In the genomic region with DNA sequence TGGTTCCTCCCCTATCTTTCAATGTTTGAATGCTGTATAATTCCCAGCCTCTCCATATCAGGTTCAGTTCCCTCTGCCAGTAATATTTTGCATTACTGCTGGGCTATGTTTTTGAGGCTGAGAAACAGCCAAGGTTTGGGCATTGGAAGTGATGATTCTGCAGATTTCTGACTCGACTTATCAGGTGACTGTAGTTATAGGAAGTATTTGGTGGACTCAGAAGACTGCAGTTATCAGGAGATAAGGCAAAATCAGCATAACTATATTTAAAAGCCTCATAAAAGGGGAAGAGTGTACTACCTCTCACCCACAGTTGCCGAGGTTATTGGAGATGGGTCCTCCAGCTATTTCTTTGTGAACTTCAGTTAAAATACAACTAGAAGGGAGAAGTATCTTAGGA, we compare ENCODE assay signal across 27 mouse cellular contexts. TPM values are rescaled to one million over a fixed set of nuclear protein-coding genes. Genes with fewer than 3 reads are reported as not detected.
DNase-seq lines count a peak whose midpoint lies in the region; ATAC-seq and TF ChIP-seq lines count a peak whose summit lies in the region.
"Had no signal": no experiment of that assay in that cellular context is flagged by ENCODE, and none has a peak within 500 bp of the region (broad histone marks: within the 10 kb centered on the region; RNA-seq: fewer than 3 reads in every experiment).

No protein-coding gene starts in this region.

- peaks cover 4 to 6% of the 10 kb centered on the region in 2 experiments for H3K27me3 ChIP-seq in MEL (ENCODE audit: control insufficient read depth in 1 of 2, insufficient read depth in 2 of 2, low read length in 2 of 2)
- H3K27me3 ChIP-seq: embryonic facial prominence, embryonic 12.5 days; forebrain, embryonic 13.5 days; forebrain, embryonic 15.5 days; Patski had no signal

- no peaks in the 10 kb centered on the region for H3K9me3 ChIP-seq in MEL (replicated peaks; ENCODE audit: insufficient read depth, low read length)
- H3K9me3 ChIP-seq: embryonic facial prominence, embryonic 10.5 days; embryonic facial prominence, embryonic 12.5 days; forebrain, embryonic 13.5 days; forebrain, embryonic 15.5 days had no signal

- H3K4me1 ChIP-seq in MEL (ENCODE audit: control insufficient read depth in 1 of 2, insufficient read depth in 2 of 2, low read length in 2 of 2) = peaks cover 9 to 10% of the 10 kb centered on the region in 2 experiments
- H3K4me1 ChIP-seq in bone marrow macrophage, adult 2 months (ENCODE audit: control insufficient read depth, insufficient read depth, low read length) = peaks cover 9% of the 10 kb centered on the region
- H3K4me1 ChIP-seq in lung, adult 2 months (ENCODE audit: control insufficient read depth, insufficient read depth, low read length) = no peaks in the 10 kb centered on the region
- H3K4me1 ChIP-seq: embryonic facial prominence, embryonic 10.5 days; embryonic facial prominence, embryonic 12.5 days; forebrain, embryonic 13.5 days; forebrain, embryonic 15.5 days had no signal

- TF ChIP-seq CTCF in MEL (IDR thresholded peaks at IDR 0.05 in 2 of 3, conservative IDR thresholded peaks at IDR 0.05 in 1 of 3; ENCODE audit: control insufficient read depth in 1 of 3, insufficient read depth in 1 of 3, low read depth in 2 of 3, low read length in 3 of 3, poor library complexity in 1 of 3, severe bottlenecking in 1 of 3) = no peak
- TF ChIP-seq CTCF in bone marrow macrophage, adult 2 months (IDR thresholded peaks at IDR 0.05; ENCODE audit: low read depth, low read length) = no peak
- no peak for TF ChIP-seq CTCF in lung, adult 2 months (IDR thresholded peaks at IDR 0.05; ENCODE audit: insufficient read depth, low read length)

- ATAC-seq in hematopoietic stem cell, adult 5-6 weeks (replicated peaks in 1 of 2; ENCODE audit: insufficient read depth in 1 of 2, low FRiP score in 2 of 2, low TSS enrichment in 1 of 2, low read depth in 1 of 2, poor library complexity in 2 of 2, severe bottlenecking in 2 of 2) = peak; percentile 29 to 56; a peak in 3 of 4 replicates
- ATAC-seq: activated CD4-positive, CD25-positive, alpha-beta regulatory T cell, adult 4 months; forebrain, embryonic 13.5 days; forebrain, embryonic 15.5 days; forebrain, postnatal 0 days; Patski had no signal

- DNase-seq in 416B (ENCODE audit: low read depth) = peak; percentile 8
- peak; percentile 75 for DNase-seq in MEL (ENCODE audit: low read depth, low spot score)
- no peak for DNase-seq in kidney, postnatal 4 days
- no peak for DNase-seq in ovary, postnatal 14 days (ENCODE audit: low spot score)
- DNase-seq in lung, adult 2 months = no peak
- DNase-seq in gastrocnemius, postnatal 36 days = no peak
- DNase-seq: adrenal gland, adult 8-10 months; adrenal gland, postnatal 14 days; adrenal gland, postnatal 36 days; cerebellum, adult 11 months; cerebellum, adult 18-20 months; cerebellum, adult 8-10 months; cerebellum, adult 9-11 months; cerebellum, postnatal 14 days; cerebellum, postnatal 36 days; forebrain, postnatal 0 days had no signal

- no peaks in the 10 kb centered on the region for H3K79me2 ChIP-seq in MEL (ENCODE audit: control insufficient read depth, insufficient read depth, low read length, poor library complexity)

- no peak overlapping the region for H3K27ac ChIP-seq in MEL (ENCODE audit: control insufficient read depth, low read depth, low read length)
- peak overlapping the region; percentile 9; the same call in 1 of the 2 replicates for H3K27ac ChIP-seq in bone marrow macrophage, adult 2 months (ENCODE audit: insufficient read depth, low read depth, low read length)
- H3K27ac ChIP-seq: embryonic facial prominence, embryonic 10.5 days; embryonic facial prominence, embryonic 12.5 days; forebrain, embryonic 13.5 days; forebrain, embryonic 15.5 days had no signal

- TF ChIP-seq POLR2A in MEL (IDR thresholded peaks at IDR 0.05; ENCODE audit: control insufficient read depth in 1 of 2, insufficient read depth in 1 of 2, low read depth in 1 of 2, low read length in 2 of 2, poor library complexity in 1 of 2) = no peak
- no peak for TF ChIP-seq POLR2A in bone marrow macrophage, adult 2 months (IDR thresholded peaks at IDR 0.05; ENCODE audit: borderline replicate concordance, low read depth, low read length)
- TF ChIP-seq POLR2A in lung, adult 2 months (IDR thresholded peaks at IDR 0.05; ENCODE audit: borderline replicate concordance, extremely low read depth, low read depth, low read length) = no peak

- H3K9ac ChIP-seq in MEL (ENCODE audit: control insufficient read depth, low read depth, low read length, poor library complexity, severe bottlenecking) = no peak overlapping the region
- H3K9ac ChIP-seq: embryonic facial prominence, embryonic 12.5 days; forebrain, embryonic 13.5 days; forebrain, embryonic 15.5 days; forebrain, postnatal 0 days had no signal

- no peak for TF ChIP-seq RAD21 in MEL (IDR thresholded peaks at IDR 0.05; ENCODE audit: low read depth, low read length)

- WGBS in lung, adult 2 months = 53% methylated on average over 2 of the region's 2 CpGs

- intact Hi-C loops in gastrocnemius, postnatal 36 days (cut with DNase I) = no loop called here

- H3K36me3 ChIP-seq in MEL (ENCODE audit: control insufficient read depth in 1 of 2, insufficient read depth in 2 of 2, low read length in 2 of 2) = peaks cover 0 to 17% of the 10 kb centered on the region in 2 experiments; a peak in 2 of 4 replicates
- H3K36me3 ChIP-seq: embryonic facial prominence, embryonic 10.5 days; embryonic facial prominence, embryonic 12.5 days had no signal

- H3K4me3 ChIP-seq in MEL (ENCODE audit: control insufficient read depth in 1 of 2, insufficient read depth in 1 of 2, low read depth in 2 of 2, low read length in 2 of 2) = no peak overlapping the region
- no peak overlapping the region for H3K4me3 ChIP-seq in bone marrow macrophage, adult 2 months (ENCODE audit: insufficient read depth, low read length)
- H3K4me3 ChIP-seq in lung, adult 2 months (replicated peaks; ENCODE audit: extremely low read depth, low read depth, low read length) = no peak overlapping the region
- H3K4me3 ChIP-seq: embryonic facial prominence, embryonic 10.5 days; embryonic facial prominence, embryonic 12.5 days; forebrain, embryonic 13.5 days; forebrain, embryonic 15.5 days had no signal

- peak; percentile 80 to 90 for TF ChIP-seq EP300 in MEL (IDR thresholded peaks at IDR 0.05; ENCODE audit: low read depth in 1 of 2, low read length in 2 of 2)

TF ChIP-seq in MEL, 35 proteins besides CTCF, POLR2A, EP300 and RAD21 (continues in another document):
- TF ChIP-seq NRF1 (IDR thresholded peaks at IDR 0.05; ENCODE audit: insufficient read depth, low read depth, low read length, poor library complexity, severe bottlenecking) (no peak), CHD2 (IDR thresholded peaks at IDR 0.05; ENCODE audit: low read length) (no peak), JUND (IDR thresholded peaks at IDR 0.05; ENCODE audit: low read depth, low read length) (no peak), MAZ (IDR thresholded peaks at IDR 0.05; ENCODE audit: low read depth, low read length) (no peak), MEF2A (IDR thresholded peaks at IDR 0.05; ENCODE audit: extremely low read depth, insufficient replicate concordance, low read depth, low read length, poor library complexity, severe bottlenecking) (peak; percentile 83; the same call in 1 of the 2 replicates), TCF12 (IDR thresholded peaks at IDR 0.05; ENCODE audit: low read depth, low read length) (peak; percentile 67), POLR2AphosphoS2 (IDR thresholded peaks at IDR 0.05; ENCODE audit: low read length) (no peak)

RNA-seq across cellular contexts. Expression of gene Mrpl9, which starts 12.1 kb away (rescaled TPM):
- total RNA-seq in MEL (2012; rRNA removed) = 208 and 215 TPM in 2 replicates
- polyA plus RNA-seq in MEL (2012; ENCODE audit: insufficient read depth in 1 of 2, insufficient read length in 2 of 2, low read depth in 1 of 2, low replicate concordance in 2 of 2, missing spikeins in 1 of 2) = 100 to 1,000 TPM in 1 of 2 experiments, not detected in 1; 191 TPM
- 33.4 and 34.0 TPM in 2 replicates for polyA plus RNA-seq in bone marrow macrophage, adult 2 months (2012; ENCODE audit: insufficient read depth, insufficient read length, missing spikeins)
- 64.1 and 67.4 TPM in 2 replicates for total RNA-seq in hematopoietic stem cell, adult 5-6 weeks (2017)
- polyA plus RNA-seq in lung, adult 2 months (2012; rRNA removed) = 18.2 and 22.6 TPM in 2 replicates
- total RNA-seq in gastrocnemius, postnatal 36 days (2021) = 10 to 100 TPM; 34.6 to 34.7 TPM

RNA-seq across cellular contexts. Expression of gene Oaz3, which starts 12.7 kb away (rescaled TPM):
- total RNA-seq in MEL (2012; rRNA removed) = 0.59 and 0.89 TPM in 2 replicates
- under 1 TPM in 1 of 2 experiments, not detected in 1; 0.91 TPM for polyA plus RNA-seq in MEL (2012; ENCODE audit: insufficient read depth in 1 of 2, insufficient read length in 2 of 2, low read depth in 1 of 2, low replicate concordance in 2 of 2, missing spikeins in 1 of 2)
- 2.1 TPM in 1 of 2 replicates, not detected in the other for polyA plus RNA-seq in bone marrow macrophage, adult 2 months (2012; ENCODE audit: insufficient read depth, insufficient read length, missing spikeins)
- total RNA-seq in hematopoietic stem cell, adult 5-6 weeks (2017) = 0.25 TPM in 1 of 2 replicates, not detected in the other
- polyA plus RNA-seq in lung, adult 2 months (2012; rRNA removed) = 0.18 TPM in 1 of 2 replicates, not detected in the other
- not detected for total RNA-seq in gastrocnemius, postnatal 36 days (2021)
- total RNA-seq: adrenal gland, adult 18-20 months; adrenal gland, adult 8-10 months; adrenal gland, postnatal 14 days; adrenal gland, postnatal 36 days; forebrain, postnatal 0 days had no signal
- polyA plus RNA-seq: embryonic facial prominence, embryonic 14.5 days had no signal

RNA-seq across cellular contexts. Expression of gene Tdrkh, which starts 17.9 kb away (rescaled TPM):
- not detected in 2 replicates for total RNA-seq in MEL (2012; rRNA removed)
- not detected for polyA plus RNA-seq in MEL (2012; ENCODE audit: insufficient read depth in 1 of 2, insufficient read length in 2 of 2, low read depth in 1 of 2, low replicate concordance in 2 of 2, missing spikeins in 1 of 2)
- polyA plus RNA-seq in bone marrow macrophage, adult 2 months (2012; ENCODE audit: insufficient read depth, insufficient read length, missing spikeins) = 15.7 and 17.7 TPM in 2 replicates
- 7.8 and 9.5 TPM in 2 replicates for total RNA-seq in hematopoietic stem cell, adult 5-6 weeks (2017)
- 0.17 and 0.44 TPM in 2 replicates for polyA plus RNA-seq in lung, adult 2 months (2012; rRNA removed)
- total RNA-seq in gastrocnemius, postnatal 36 days (2021) = 1 to 10 TPM; 1.3 to 1.9 TPM

RNA-seq across cellular contexts. Expression of gene Lingo4, which starts 32.7 kb away (rescaled TPM):
- not detected in 2 replicates for total RNA-seq in MEL (2012; rRNA removed)
- polyA plus RNA-seq in MEL (2012; ENCODE audit: insufficient read depth in 1 of 2, insufficient read length in 2 of 2, low read depth in 1 of 2, low replicate concordance in 2 of 2, missing spikeins in 1 of 2) = not detected
- polyA plus RNA-seq in bone marrow macrophage, adult 2 months (2012; ENCODE audit: insufficient read depth, insufficient read length, missing spikeins) = not detected in 2 replicates
- not detected in 2 replicates for total RNA-seq in hematopoietic stem cell, adult 5-6 weeks (2017)
- 0.12 and 0.17 TPM in 2 replicates for polyA plus RNA-seq in lung, adult 2 months (2012; rRNA removed)
- under 1 TPM; 0.15 to 0.26 TPM for total RNA-seq in gastrocnemius, postnatal 36 days (2021)
- total RNA-seq: ES-E14 had no signal

RNA-seq across cellular contexts. Expression of gene Celf3, which starts 47.1 kb away (rescaled TPM):
- 0.07 and 0.23 TPM in 2 replicates for total RNA-seq in MEL (2012; rRNA removed)
- polyA plus RNA-seq in MEL (2012; ENCODE audit: insufficient read depth in 1 of 2, insufficient read length in 2 of 2, low read depth in 1 of 2, low replicate concordance in 2 of 2, missing spikeins in 1 of 2) = under 1 TPM in 1 of 2 experiments, not detected in 1; 0.31 TPM
- 0.59 TPM in 1 of 2 replicates, not detected in the other for polyA plus RNA-seq in bone marrow macrophage, adult 2 months (2012; ENCODE audit: insufficient read depth, insufficient read length, missing spikeins)
- total RNA-seq in hematopoietic stem cell, adult 5-6 weeks (2017) = not detected in 2 replicates
- polyA plus RNA-seq in lung, adult 2 months (2012; rRNA removed) = 1.2 and 2.1 TPM in 2 replicates
- total RNA-seq in gastrocnemius, postnatal 36 days (2021) = not detected

Comparison
In these comparisons a context has a peak if more than half of its experiments do, and no peak if none do; other contexts are left out.
1. DNase-seq: peak in 416B (single experiment) and MEL (single experiment); none in kidney, postnatal 4 days (0 of 2), ovary, postnatal 14 days (single experiment), lung, adult 2 months (single experiment) and gastrocnemius, postnatal 36 days (0 of 2).